Mouse (Mus musculus) left cerebral cortex, adult 9 months (tissue): ENCODE data around the gene Brd3.
A peak's percentile ranks its signal among the peaks of the same experiment; 100 is the strongest.
"Not testable (repeated sequence)": the region's sequence is repeated elsewhere in the genome, so short reads cannot be mapped to it uniquely, and the experiment has no call there.

Experiments
- DNase-seq, 2 experiments: peaks; one replicate each; pipeline ENCODE4 v3.0.0; 2022; ENCODE audit warnings: low spot score in 2 of 2

Brd3 gene

DNA sequence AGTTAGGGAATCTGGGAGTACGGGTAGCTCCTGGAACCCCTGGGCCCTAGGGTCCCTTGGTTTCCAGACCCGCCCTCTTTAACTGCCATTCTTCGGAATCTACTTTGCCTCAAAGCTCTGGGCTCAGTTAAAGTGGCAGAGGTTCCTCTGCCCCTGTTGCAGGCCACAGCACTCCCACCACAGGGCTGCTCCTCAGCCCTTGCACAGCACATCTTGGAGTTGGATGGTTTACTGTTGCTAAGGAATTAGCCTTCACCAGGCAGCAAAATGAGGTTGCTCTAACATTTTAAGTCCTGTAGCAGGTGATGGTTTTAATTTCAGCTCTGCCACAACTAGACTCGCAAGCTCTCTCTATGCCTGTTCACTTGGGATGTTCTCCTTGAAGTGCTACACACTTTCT, at the start of gene Brd3:
Gene Brd3 (minus strand): TSS at position 101 of the 400 bp plus-strand sequence.
- no peak for DNase-seq

- no peak for DNase-seq
These were observed 49.5 kb upstream of the Brd3 start for GRCm38 (mm10) chr2:27556921-27557320.

GRCm38 (mm10) chr2:27554308-27554707, 46.8 kb upstream of the Brd3 start:
- DNase-seq = no peak

DNA sequence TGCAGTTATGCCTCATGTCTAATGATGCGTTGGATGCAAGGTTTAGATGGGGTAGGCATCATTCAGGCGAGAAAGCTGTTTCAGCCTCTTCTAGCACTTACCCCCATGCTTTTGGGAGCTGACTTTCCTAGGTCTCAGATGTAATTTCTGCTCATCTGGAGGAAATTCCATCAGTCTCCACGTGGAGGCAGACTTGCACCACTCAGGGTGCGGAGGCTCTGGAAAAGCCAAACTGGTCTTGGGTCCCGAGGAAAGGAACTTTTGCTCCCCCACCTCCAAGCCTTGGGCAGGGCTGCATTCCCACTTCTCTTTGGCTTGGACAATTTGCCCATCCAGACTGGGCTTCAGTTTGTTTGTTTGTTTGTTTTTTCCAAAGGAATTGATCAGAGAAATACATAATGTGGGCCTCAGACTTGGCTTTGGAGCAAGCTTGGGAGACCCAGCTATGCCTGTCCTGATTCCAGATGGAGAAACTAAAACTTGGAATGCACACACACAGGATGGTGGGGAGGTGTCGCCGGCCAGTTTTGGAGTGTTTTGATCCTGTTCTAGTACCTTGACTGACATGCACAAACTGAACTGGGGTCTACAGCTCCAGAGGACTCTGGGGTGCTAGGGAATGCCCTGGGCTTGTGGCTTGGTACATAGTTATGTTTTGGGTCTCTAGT, 45.3 kb upstream of the Brd3 start:
- DNase-seq = peak in 1 of 2 experiments; percentile 79

GRCm38 (mm10) chr2:27548664-27549369, 41.4 kb upstream of the Brd3 start:
- no peak for DNase-seq

- no peak for DNase-seq
These were observed 40.5 kb upstream of the Brd3 start for GRCm38 (mm10) chr2:27547986-27548385.

- no peak for DNase-seq
These were observed 39.9 kb upstream of the Brd3 start for GRCm38 (mm10) chr2:27547326-27547725.

- not testable (repeated sequence) for DNase-seq
These were observed 38.6 kb upstream of the Brd3 start for GRCm38 (mm10) chr2:27546041-27546440.

DNA sequence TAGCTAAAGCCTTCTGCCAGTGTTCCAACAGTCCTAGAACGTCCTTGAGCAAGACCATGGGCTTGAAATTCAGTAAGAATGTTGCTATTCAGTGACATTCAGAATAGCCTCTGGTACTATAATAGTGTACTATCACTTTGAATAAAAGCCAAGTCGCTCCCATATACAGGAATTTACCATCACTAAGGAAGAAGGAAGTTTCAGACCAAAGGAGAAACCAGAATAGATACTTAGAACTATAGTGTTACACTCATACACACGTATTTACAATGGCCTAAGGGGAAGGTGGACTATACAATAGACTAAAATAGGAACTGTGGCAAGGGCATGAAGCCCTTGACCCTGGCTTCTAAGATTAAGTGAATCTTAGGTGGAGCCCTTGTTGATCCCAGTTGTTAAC, 38.1 kb upstream of the Brd3 start:
- DNase-seq = not testable (repeated sequence)

- DNase-seq = peak in 1 of 2 experiments; percentile 30
These were observed 37.2 kb upstream of the Brd3 start for GRCm38 (mm10) chr2:27544613-27545012.

GRCm38 (mm10) chr2:27541225-27541624, 33.8 kb upstream of the Brd3 start:
- no peak for DNase-seq

DNA sequence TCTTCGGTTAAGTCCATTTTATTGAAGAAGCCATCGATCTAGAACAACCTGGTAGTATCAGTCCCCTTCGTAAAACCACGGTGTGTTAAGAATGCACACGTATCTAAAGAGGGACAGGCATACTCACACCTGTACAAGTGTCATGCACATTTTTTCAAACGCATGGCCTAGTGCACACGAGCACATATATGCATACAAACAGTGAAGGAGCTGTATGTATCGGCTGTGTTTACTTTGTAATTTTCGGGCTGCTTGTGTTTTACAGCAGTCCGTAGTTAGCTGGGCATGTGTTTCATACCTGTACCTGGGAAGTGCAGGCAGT, 33.0 kb upstream of the Brd3 start:
- no peak for DNase-seq

- DNase-seq = peak; percentile 99 to 100
These were observed 32.5 kb upstream of the Brd3 start for GRCm38 (mm10) chr2:27539772-27540514.

GRCm38 (mm10) chr2:27539336-27539735, 31.9 kb upstream of the Brd3 start:
- DNase-seq = no peak

- not testable (repeated sequence) for DNase-seq
These were observed 31.2 kb upstream of the Brd3 start for GRCm38 (mm10) chr2:27538455-27539330.

GRCm38 (mm10) chr2:27518283-27518682, 10.8 kb upstream of the Brd3 start:
- DNase-seq = no peak

DNA sequence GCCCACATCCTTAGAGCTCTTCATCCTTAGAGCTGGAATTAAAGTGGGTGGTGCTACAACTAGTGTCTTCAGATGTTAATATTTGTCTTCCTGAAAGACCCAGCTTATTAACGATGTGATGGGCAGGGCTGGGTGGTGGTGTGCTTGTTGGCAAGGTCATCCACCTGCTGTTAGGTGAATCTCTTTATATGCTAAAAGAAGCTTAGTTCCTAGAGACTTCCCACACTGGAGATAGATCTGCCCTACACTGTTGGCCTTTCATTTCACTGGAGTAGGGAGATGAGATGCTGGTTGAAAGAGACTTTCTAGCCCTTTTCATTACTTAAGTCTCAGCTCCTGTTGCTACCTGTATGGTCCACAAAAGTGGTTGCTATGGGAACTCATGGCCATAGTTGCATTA, 8.8 kb upstream of the Brd3 start:
- no peak for DNase-seq

DNA sequence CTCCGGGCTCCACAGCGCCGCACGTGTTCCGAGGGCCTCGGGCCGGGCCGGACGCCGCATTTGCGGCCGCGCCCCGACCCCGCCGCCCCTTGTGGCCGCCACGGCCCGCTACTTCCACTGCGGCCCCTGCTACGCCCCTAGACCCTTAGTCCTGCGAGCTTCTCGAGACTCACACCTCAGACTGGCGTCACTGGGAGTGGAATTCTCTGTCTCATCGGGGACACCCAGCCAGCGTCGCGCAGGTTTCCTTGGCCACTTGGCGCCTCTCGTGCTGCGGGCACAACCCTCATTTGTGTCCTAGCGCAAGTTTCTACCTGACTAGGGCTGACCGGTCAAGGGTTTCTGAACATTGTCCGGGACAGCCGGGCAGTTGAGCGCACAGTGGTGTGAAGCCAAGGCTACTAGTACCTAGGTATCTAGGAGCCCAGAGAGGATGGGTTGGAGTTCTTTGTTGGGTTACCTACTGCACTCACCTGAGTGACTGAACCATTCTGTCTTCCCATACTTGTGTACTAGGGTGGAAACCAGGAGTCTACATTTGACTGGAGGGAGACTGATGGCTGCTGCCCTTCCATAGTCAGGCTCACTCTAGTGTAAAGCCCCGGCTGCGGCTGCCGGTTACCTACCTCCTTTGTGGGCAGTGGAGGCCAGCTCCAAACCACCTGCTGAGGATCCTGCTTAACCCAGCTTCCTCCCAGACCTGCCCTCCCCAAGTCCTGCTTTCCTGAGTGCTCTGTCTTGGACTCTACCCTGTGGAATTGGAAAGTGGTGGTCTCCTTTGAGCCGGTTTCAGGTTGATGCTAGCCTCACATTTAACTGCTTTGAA, 8.1 kb upstream of the Brd3 start:
- peak in 1 of 2 experiments; percentile 11 for DNase-seq

- peak; percentile 83 to 95 for DNase-seq
These were observed 7.3 kb upstream of the Brd3 start, which contains the start of gene Wdr5 for GRCm38 (mm10) chr2:27514639-27515328. Gene Wdr5, plus strand, starts transcription at chr2:27515157.

- no peak for DNase-seq
These were observed 6.4 kb upstream of the Brd3 start for GRCm38 (mm10) chr2:27513861-27514260.
